Comparison of ENCODE assay signal across 19 mouse cellular contexts in genomic region chr6:78066323-78066722, GRCm38 (mm10).
DNase-seq lines count a peak whose midpoint lies in the region; ATAC-seq and TF ChIP-seq lines count a peak whose summit lies in the region.
"Had no signal": no experiment of that assay in that cellular context is flagged by ENCODE, and none has a peak within 500 bp of the region (broad histone marks: within the 10 kb centered on the region; RNA-seq: fewer than 3 reads in every experiment).

No protein-coding gene starts in this region.

- no peak overlapping the region for H3K4me2 ChIP-seq in hindbrain, embryonic 11.5 days (replicated peaks; ENCODE audit: low read depth, low read length)
- no peak overlapping the region for H3K4me2 ChIP-seq in hindbrain, embryonic 13.5 days
- no peak overlapping the region for H3K4me2 ChIP-seq in midbrain, embryonic 14.5 days (ENCODE audit: low read length)
- H3K4me2 ChIP-seq in midbrain, postnatal 0 days (ENCODE audit: low read depth, low read length, poor library complexity, severe bottlenecking): no peak overlapping the region
- H3K4me2 ChIP-seq in forebrain, embryonic 14.5 days (ENCODE audit: low read length): no peak overlapping the region
- H3K4me2 ChIP-seq: heart, embryonic 13.5 days; intestine, embryonic 15.5 days had no signal

- 58% methylated on average over 1 of the region's 1 CpGs for WGBS in hindbrain, embryonic 11.5 days
- WGBS in hindbrain, embryonic 13.5 days: 37% methylated on average over 1 of the region's 1 CpGs
- WGBS in midbrain, embryonic 14.5 days: 30% methylated on average over 1 of the region's 1 CpGs
- 50% methylated on average over 1 of the region's 1 CpGs for WGBS in midbrain, postnatal 0 days
- WGBS in forebrain, embryonic 14.5 days: 27% methylated on average over 1 of the region's 1 CpGs

- no peak overlapping the region for H3K9ac ChIP-seq in hindbrain, embryonic 11.5 days (ENCODE audit: low read depth, low read length)
- no peak overlapping the region for H3K9ac ChIP-seq in hindbrain, embryonic 13.5 days
- no peak overlapping the region for H3K9ac ChIP-seq in midbrain, embryonic 14.5 days (replicated peaks; ENCODE audit: low read length)
- no peak overlapping the region for H3K9ac ChIP-seq in midbrain, postnatal 0 days (replicated peaks; ENCODE audit: low read length, poor library complexity, severe bottlenecking)
- H3K9ac ChIP-seq in forebrain, embryonic 14.5 days (ENCODE audit: low read length): no peak overlapping the region
- H3K9ac ChIP-seq: heart, embryonic 13.5 days; intestine, embryonic 15.5 days had no signal

- no peak overlapping the region for H3K4me3 ChIP-seq in hindbrain, embryonic 11.5 days (ENCODE audit: low read depth, low read length)
- no peak overlapping the region for H3K4me3 ChIP-seq in hindbrain, embryonic 13.5 days
- H3K4me3 ChIP-seq in midbrain, embryonic 14.5 days (replicated peaks; ENCODE audit: low read depth, low read length): no peak overlapping the region
- H3K4me3 ChIP-seq in midbrain, postnatal 0 days (ENCODE audit: low read depth, low read length): no peak overlapping the region
- no peak overlapping the region for H3K4me3 ChIP-seq in forebrain, embryonic 14.5 days (ENCODE audit: low read depth, low read length)
- H3K4me3 ChIP-seq: embryonic facial prominence, embryonic 10.5 days; erythroblast, embryonic 14.5 days; gastrocnemius, adult 2 months; heart, embryonic 13.5 days; intestine, embryonic 15.5 days had no signal

- DNase-seq in hindbrain, embryonic 11.5 days (ENCODE audit: low spot score): peak; percentile 8
- peak; percentile 17 for DNase-seq in midbrain, embryonic 14.5 days
- DNase-seq in midbrain, postnatal 0 days (ENCODE audit: low spot score): no peak
- peak; percentile 62 for DNase-seq in forebrain, embryonic 14.5 days (ENCODE audit: low spot score)
- DNase-seq in left cerebral cortex, postnatal 10 days (ENCODE audit: extremely low spot score in 1 of 2, low spot score in 2 of 2): no peak
- DNase-seq: adrenal gland, adult 2 months; adrenal gland, postnatal 25 days; cerebellum, adult 2 months; cerebellum, postnatal 10 days; gastrocnemius, adult 2 months; gastrocnemius, postnatal 25 days; heart, postnatal 4 days; kidney, adult 18-20 months had no signal

- intact Hi-C loops in left cerebral cortex, postnatal 10 days (cut with DNase I): no loop called here

- ATAC-seq in hindbrain, embryonic 11.5 days (ENCODE audit: low FRiP score): peak; percentile 82
- no peak for ATAC-seq in hindbrain, embryonic 13.5 days (ENCODE audit: low FRiP score)
- ATAC-seq in midbrain, embryonic 14.5 days (ENCODE audit: low FRiP score, low TSS enrichment): no peak
- no peak for ATAC-seq in midbrain, postnatal 0 days (ENCODE audit: low FRiP score)
- peak; percentile 87 for ATAC-seq in forebrain, embryonic 14.5 days
- ATAC-seq in erythroblast, adult 5-6 weeks (replicated peaks; ENCODE audit: low FRiP score, poor library complexity, severe bottlenecking): no peak
- ATAC-seq: intestine, embryonic 15.5 days had no signal

- no peaks in the 10 kb centered on the region for H3K36me3 ChIP-seq in hindbrain, embryonic 11.5 days (ENCODE audit: control insufficient read depth, insufficient read depth, low read length)
- H3K36me3 ChIP-seq in hindbrain, embryonic 13.5 days: no peaks in the 10 kb centered on the region
- no peaks in the 10 kb centered on the region for H3K36me3 ChIP-seq in midbrain, embryonic 14.5 days (ENCODE audit: control insufficient read depth, insufficient read depth, low read length)
- no peaks in the 10 kb centered on the region for H3K36me3 ChIP-seq in midbrain, postnatal 0 days (ENCODE audit: insufficient read depth, low read length)
- no peaks in the 10 kb centered on the region for H3K36me3 ChIP-seq in forebrain, embryonic 14.5 days (ENCODE audit: control insufficient read depth, insufficient read depth, low read length)
- H3K36me3 ChIP-seq: embryonic facial prominence, embryonic 10.5 days; heart, embryonic 13.5 days; intestine, embryonic 15.5 days had no signal

- TF ChIP-seq CTCF in midbrain, postnatal 0 days (IDR thresholded peaks at IDR 0.05): no peak

- no peaks in the 10 kb centered on the region for H3K4me1 ChIP-seq in hindbrain, embryonic 11.5 days (replicated peaks; ENCODE audit: control insufficient read depth, insufficient read depth, low read length)
- H3K4me1 ChIP-seq in hindbrain, embryonic 13.5 days (replicated peaks): 0 out of 2 replicates have a peak, but pooled peaks cover 4% of the 10 kb centered on the region
- no peaks in the 10 kb centered on the region for H3K4me1 ChIP-seq in midbrain, embryonic 14.5 days (ENCODE audit: control insufficient read depth, insufficient read depth, low read length)
- H3K4me1 ChIP-seq in midbrain, postnatal 0 days (ENCODE audit: insufficient read depth, low read length): no peaks in the 10 kb centered on the region
- H3K4me1 ChIP-seq in forebrain, embryonic 14.5 days (ENCODE audit: control insufficient read depth, insufficient read depth, low read length): no peaks in the 10 kb centered on the region
- H3K4me1 ChIP-seq: embryonic facial prominence, embryonic 10.5 days; heart, embryonic 13.5 days; intestine, embryonic 15.5 days had no signal

- H3K9me3 ChIP-seq in hindbrain, embryonic 11.5 days (ENCODE audit: control insufficient read depth, low read length): no peaks in the 10 kb centered on the region
- no peaks in the 10 kb centered on the region for H3K9me3 ChIP-seq in hindbrain, embryonic 13.5 days
- H3K9me3 ChIP-seq in midbrain, embryonic 14.5 days (ENCODE audit: control insufficient read depth, low read length): no peaks in the 10 kb centered on the region; the same call in 1 of the 2 replicates
- no peaks in the 10 kb centered on the region for H3K9me3 ChIP-seq in midbrain, postnatal 0 days (ENCODE audit: low read length)
- no peaks in the 10 kb centered on the region for H3K9me3 ChIP-seq in forebrain, embryonic 14.5 days (replicated peaks; ENCODE audit: control insufficient read depth, low read length)
- H3K9me3 ChIP-seq: embryonic facial prominence, embryonic 10.5 days; heart, embryonic 13.5 days; intestine, embryonic 15.5 days had no signal

- H3K27me3 ChIP-seq in hindbrain, embryonic 11.5 days (ENCODE audit: control insufficient read depth, insufficient read depth, low read length): no peaks in the 10 kb centered on the region
- no peaks in the 10 kb centered on the region for H3K27me3 ChIP-seq in hindbrain, embryonic 13.5 days
- H3K27me3 ChIP-seq in midbrain, embryonic 14.5 days (ENCODE audit: control insufficient read depth, insufficient read depth, low read length): no peaks in the 10 kb centered on the region
- H3K27me3 ChIP-seq in midbrain, postnatal 0 days (ENCODE audit: insufficient read depth, low read length): no peaks in the 10 kb centered on the region
- H3K27me3 ChIP-seq in forebrain, embryonic 14.5 days (replicated peaks; ENCODE audit: control insufficient read depth, insufficient read depth, low read length): no peaks in the 10 kb centered on the region
- H3K27me3 ChIP-seq: heart, embryonic 13.5 days; intestine, embryonic 15.5 days had no signal

- no peak overlapping the region for H3K27ac ChIP-seq in hindbrain, embryonic 11.5 days (ENCODE audit: low read depth, low read length)
- H3K27ac ChIP-seq in hindbrain, embryonic 13.5 days: no peak overlapping the region
- H3K27ac ChIP-seq in midbrain, embryonic 14.5 days (replicated peaks; ENCODE audit: low read depth, low read length): no peak overlapping the region
- H3K27ac ChIP-seq in midbrain, postnatal 0 days (ENCODE audit: low read depth, low read length): no peak overlapping the region
- H3K27ac ChIP-seq in forebrain, embryonic 14.5 days (ENCODE audit: low read depth, low read length): no peak overlapping the region
- H3K27ac ChIP-seq: embryonic facial prominence, embryonic 10.5 days; gastrocnemius, adult 2 months; heart, embryonic 13.5 days; intestine, embryonic 15.5 days had no signal

Comparison
In these comparisons a context has a peak if more than half of its experiments do, and no peak if none do; other contexts are left out.
1. ATAC-seq: peak in hindbrain, embryonic 11.5 days (single experiment) and forebrain, embryonic 14.5 days (single experiment); none in hindbrain, embryonic 13.5 days (single experiment), midbrain, embryonic 14.5 days (single experiment), midbrain, postnatal 0 days (single experiment) and erythroblast, adult 5-6 weeks (single experiment).
2. DNase-seq: peak in hindbrain, embryonic 11.5 days (single experiment), midbrain, embryonic 14.5 days (single experiment) and forebrain, embryonic 14.5 days (single experiment); none in midbrain, postnatal 0 days (single experiment) and left cerebral cortex, postnatal 10 days (0 of 2).